Mouse (Mus musculus): ENCODE measurements at regions not wholly inside any gene's neighbourhood (a gene's known extent, or its start where the extent isn't known, plus 50 kb on each side); places are given as distances from the start of the nearest gene placed in this dataset.

- Histone ChIP-seq H3K9ac (ENCODE audit: low read depth, poor library complexity, severe bottlenecking) (no peak overlapping the region), H3K4me3 (ENCODE audit: low read depth, low read length) (no peak overlapping the region), H3K27me3 (ENCODE audit: control insufficient read depth, insufficient read depth, low read length, poor library complexity, severe bottlenecking) (no peaks in the 10 kb centered on the region), H3K9me3 (replicated peaks; ENCODE audit: control insufficient read depth, insufficient read depth, low read length, poor library complexity, severe bottlenecking) (no peaks in the 10 kb centered on the region), H3K4me1 (ENCODE audit: control insufficient read depth, insufficient read depth, low read length) (no peaks in the 10 kb centered on the region), H3K27ac (ENCODE audit: insufficient read depth, low read length) (no peak overlapping the region), H3K36me3 (ENCODE audit: control insufficient read depth, insufficient read depth, low read length, poor library complexity, severe bottlenecking) (no peaks in the 10 kb centered on the region)
- TF ChIP-seq POLR2A (IDR thresholded peaks at IDR 0.05; ENCODE audit: insufficient read depth, low read length) (no peak), CTCF (IDR thresholded peaks at IDR 0.05; ENCODE audit: low read depth, low read length) (no peak), EP300 (IDR thresholded peaks at IDR 0.05; ENCODE audit: insufficient read depth, low read depth, low read length) (no peak)
Measured at GRCm38 (mm10) chr11:22692281-22692857, 168.4 kb downstream of the B3gnt2 start.

- Histone ChIP-seq H3K4me3 (ENCODE audit: low read depth, low read length) (no peak overlapping the region), H3K27ac (ENCODE audit: insufficient read depth, low read length) (no peak overlapping the region), H3K4me1 (ENCODE audit: control insufficient read depth, insufficient read depth, low read length) (no peaks in the 10 kb centered on the region), H3K36me3 (ENCODE audit: control insufficient read depth, insufficient read depth, low read length, poor library complexity, severe bottlenecking) (no peaks in the 10 kb centered on the region), H3K27me3 (ENCODE audit: control insufficient read depth, insufficient read depth, low read length, poor library complexity, severe bottlenecking) (no peaks in the 10 kb centered on the region; the same call in 1 of the 2 replicates), H3K9ac (ENCODE audit: low read depth, poor library complexity, severe bottlenecking) (no peak overlapping the region), H3K9me3 (replicated peaks; ENCODE audit: control insufficient read depth, insufficient read depth, low read length, poor library complexity, severe bottlenecking) (no peaks in the 10 kb centered on the region)
- TF ChIP-seq POLR2A (IDR thresholded peaks at IDR 0.05; ENCODE audit: insufficient read depth, low read length) (no peak), CTCF (IDR thresholded peaks at IDR 0.05; ENCODE audit: low read depth, low read length) (no peak), EP300 (IDR thresholded peaks at IDR 0.05; ENCODE audit: insufficient read depth, low read depth, low read length) (no peak)
Measured at GRCm38 (mm10) chr11:22692941-22693341, 167.8 kb downstream of the B3gnt2 start.

- Histone ChIP-seq H3K9me3 (replicated peaks; ENCODE audit: control insufficient read depth, insufficient read depth, low read length, poor library complexity, severe bottlenecking) (no peaks in the 10 kb centered on the region), H3K27me3 (ENCODE audit: control insufficient read depth, insufficient read depth, low read length, poor library complexity, severe bottlenecking) (no peaks in the 10 kb centered on the region; the same call in 1 of the 2 replicates), H3K4me1 (ENCODE audit: control insufficient read depth, insufficient read depth, low read length) (no peaks in the 10 kb centered on the region), H3K9ac (ENCODE audit: low read depth, poor library complexity, severe bottlenecking) (no peak overlapping the region), H3K27ac (ENCODE audit: insufficient read depth, low read length) (no peak overlapping the region), H3K36me3 (ENCODE audit: control insufficient read depth, insufficient read depth, low read length, poor library complexity, severe bottlenecking) (no peaks in the 10 kb centered on the region), H3K4me3 (ENCODE audit: low read depth, low read length) (no peak overlapping the region)
- TF ChIP-seq POLR2A (IDR thresholded peaks at IDR 0.05; ENCODE audit: insufficient read depth, low read length) (no peak), EP300 (IDR thresholded peaks at IDR 0.05; ENCODE audit: insufficient read depth, low read depth, low read length) (no peak), CTCF (IDR thresholded peaks at IDR 0.05; ENCODE audit: low read depth, low read length) (no peak)
Measured at GRCm38 (mm10) chr11:22693376-22693775, 167.4 kb downstream of the B3gnt2 start.

- H3K4me3 ChIP-seq (ENCODE audit: low read depth, low read length): no peak overlapping the region
- TF ChIP-seq EP300 (IDR thresholded peaks at IDR 0.05; ENCODE audit: insufficient read depth, low read depth, low read length) (no peak), CTCF (IDR thresholded peaks at IDR 0.05; ENCODE audit: low read depth, low read length) (peak; percentile 44)
- no peak overlapping the region for H3K9ac ChIP-seq (ENCODE audit: low read depth, poor library complexity, severe bottlenecking)
- H3K27ac ChIP-seq (ENCODE audit: insufficient read depth, low read length): no peak overlapping the region
- H3K4me1 ChIP-seq (ENCODE audit: control insufficient read depth, insufficient read depth, low read length): no peaks in the 10 kb centered on the region
- no peaks in the 10 kb centered on the region; the same call in 1 of the 2 replicates for H3K27me3 ChIP-seq (ENCODE audit: control insufficient read depth, insufficient read depth, low read length, poor library complexity, severe bottlenecking)
- no peaks in the 10 kb centered on the region for H3K36me3 ChIP-seq (ENCODE audit: control insufficient read depth, insufficient read depth, low read length, poor library complexity, severe bottlenecking)
- no peaks in the 10 kb centered on the region for H3K9me3 ChIP-seq (replicated peaks; ENCODE audit: control insufficient read depth, insufficient read depth, low read length, poor library complexity, severe bottlenecking)
Measured at GRCm38 (mm10) chr11:22693984-22694383, 166.8 kb downstream of the B3gnt2 start.

GRCm38 (mm10) chr11:22694829-22695228 lies 165.9 kb downstream of the B3gnt2 start:
- no peak for TF ChIP-seq EP300 (IDR thresholded peaks at IDR 0.05; ENCODE audit: insufficient read depth, low read depth, low read length)
- no peak for TF ChIP-seq CTCF (IDR thresholded peaks at IDR 0.05; ENCODE audit: low read depth, low read length)
- TF ChIP-seq POLR2A (IDR thresholded peaks at IDR 0.05; ENCODE audit: insufficient read depth, low read length): no peak
- no peak overlapping the region for H3K9ac ChIP-seq (ENCODE audit: low read depth, poor library complexity, severe bottlenecking)
- no peak overlapping the region for H3K27ac ChIP-seq (ENCODE audit: insufficient read depth, low read length)
- no peaks in the 10 kb centered on the region for H3K9me3 ChIP-seq (replicated peaks; ENCODE audit: control insufficient read depth, insufficient read depth, low read length, poor library complexity, severe bottlenecking)
- no peaks in the 10 kb centered on the region; the same call in 1 of the 2 replicates for H3K27me3 ChIP-seq (ENCODE audit: control insufficient read depth, insufficient read depth, low read length, poor library complexity, severe bottlenecking)
- no peak overlapping the region for H3K4me3 ChIP-seq (ENCODE audit: low read depth, low read length)
- H3K36me3 ChIP-seq (ENCODE audit: control insufficient read depth, insufficient read depth, low read length, poor library complexity, severe bottlenecking): no peaks in the 10 kb centered on the region
- no peaks in the 10 kb centered on the region for H3K4me1 ChIP-seq (ENCODE audit: control insufficient read depth, insufficient read depth, low read length)

GRCm38 (mm10) chr11:22695237-22695636 lies 165.5 kb downstream of the B3gnt2 start:
- Histone ChIP-seq H3K27ac (ENCODE audit: insufficient read depth, low read length) (no peak overlapping the region), H3K4me3 (ENCODE audit: low read depth, low read length) (no peak overlapping the region)
- no peak for TF ChIP-seq EP300 (IDR thresholded peaks at IDR 0.05; ENCODE audit: insufficient read depth, low read depth, low read length)
- TF ChIP-seq CTCF (IDR thresholded peaks at IDR 0.05; ENCODE audit: low read depth, low read length): no peak
- no peak for TF ChIP-seq POLR2A (IDR thresholded peaks at IDR 0.05; ENCODE audit: insufficient read depth, low read length)

More at GRCm38 (mm10) chr11:22695237-22695636, 165.5 kb downstream of the B3gnt2 start:
- Histone ChIP-seq H3K36me3 (ENCODE audit: control insufficient read depth, insufficient read depth, low read length, poor library complexity, severe bottlenecking) (no peaks in the 10 kb centered on the region), H3K4me1 (ENCODE audit: control insufficient read depth, insufficient read depth, low read length) (no peaks in the 10 kb centered on the region), H3K27me3 (ENCODE audit: control insufficient read depth, insufficient read depth, low read length, poor library complexity, severe bottlenecking) (no peaks in the 10 kb centered on the region; the same call in 1 of the 2 replicates), H3K9ac (ENCODE audit: low read depth, poor library complexity, severe bottlenecking) (no peak overlapping the region), H3K9me3 (replicated peaks; ENCODE audit: control insufficient read depth, insufficient read depth, low read length, poor library complexity, severe bottlenecking) (no peaks in the 10 kb centered on the region)
